Mouse (Mus musculus) layer of hippocampus, adult 9-11 months (tissue): ENCODE data around the gene Ccdc155.
"Not testable (repeated sequence)": the region's sequence is repeated elsewhere in the genome, so short reads cannot be mapped to it uniquely, and the experiment has no call there.

Source experiments
- DNase-seq: peaks from one replicate; pipeline ENCODE4 v3.0.0; 2022

Gene Ccdc155

DNA sequence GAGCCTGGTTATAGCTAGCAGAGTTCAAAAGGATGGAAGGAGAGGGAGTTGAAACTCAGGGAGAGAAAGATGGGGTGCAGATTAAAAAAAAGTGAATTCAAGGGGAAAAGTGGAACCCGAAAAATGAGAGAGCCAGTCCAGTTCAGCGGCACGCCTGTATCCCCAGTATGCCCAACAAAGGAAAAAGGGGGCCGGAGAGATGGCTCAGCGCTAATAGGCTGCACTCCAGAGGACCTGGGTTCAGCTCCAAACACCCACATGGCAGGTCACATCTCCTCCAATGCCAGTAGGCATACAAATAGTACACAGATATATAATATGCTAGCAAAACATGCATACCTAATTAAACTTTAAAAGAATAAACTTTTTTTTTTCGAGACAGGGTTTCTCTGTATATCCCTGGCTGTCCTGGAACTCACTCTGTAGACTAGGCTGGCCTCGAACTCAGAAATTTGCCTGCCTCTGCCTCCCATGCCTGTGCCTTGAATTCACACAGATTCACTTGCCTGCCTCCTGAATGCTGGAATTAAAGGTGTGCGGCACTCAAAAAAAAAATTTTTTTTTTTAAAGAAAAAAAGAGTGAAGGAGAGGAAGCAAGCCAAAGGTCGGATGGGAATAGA is 41.6 kb downstream of the Ccdc155 start:
- no peak for DNase-seq

DNA sequence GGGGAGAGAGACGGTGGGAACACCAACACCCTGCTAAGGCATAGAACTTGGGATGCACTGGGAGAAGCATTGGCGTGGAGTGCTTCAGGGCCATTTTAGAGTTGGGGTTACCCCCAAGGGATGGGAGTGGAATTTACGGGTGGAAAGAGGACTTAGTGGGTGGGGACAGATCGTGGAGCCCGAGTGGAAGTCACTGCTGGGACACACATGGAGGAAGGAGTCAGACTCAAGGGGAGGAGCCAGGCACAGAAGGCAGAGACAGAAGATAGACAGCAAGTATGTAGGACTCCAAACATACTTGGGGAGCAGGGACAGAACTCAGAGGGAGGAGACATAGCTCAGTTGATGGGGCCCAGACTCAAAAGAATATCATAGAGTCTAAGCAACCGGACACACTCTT is 42.1 kb downstream of the Ccdc155 start:
- peak; percentile 57 for DNase-seq

DNA sequence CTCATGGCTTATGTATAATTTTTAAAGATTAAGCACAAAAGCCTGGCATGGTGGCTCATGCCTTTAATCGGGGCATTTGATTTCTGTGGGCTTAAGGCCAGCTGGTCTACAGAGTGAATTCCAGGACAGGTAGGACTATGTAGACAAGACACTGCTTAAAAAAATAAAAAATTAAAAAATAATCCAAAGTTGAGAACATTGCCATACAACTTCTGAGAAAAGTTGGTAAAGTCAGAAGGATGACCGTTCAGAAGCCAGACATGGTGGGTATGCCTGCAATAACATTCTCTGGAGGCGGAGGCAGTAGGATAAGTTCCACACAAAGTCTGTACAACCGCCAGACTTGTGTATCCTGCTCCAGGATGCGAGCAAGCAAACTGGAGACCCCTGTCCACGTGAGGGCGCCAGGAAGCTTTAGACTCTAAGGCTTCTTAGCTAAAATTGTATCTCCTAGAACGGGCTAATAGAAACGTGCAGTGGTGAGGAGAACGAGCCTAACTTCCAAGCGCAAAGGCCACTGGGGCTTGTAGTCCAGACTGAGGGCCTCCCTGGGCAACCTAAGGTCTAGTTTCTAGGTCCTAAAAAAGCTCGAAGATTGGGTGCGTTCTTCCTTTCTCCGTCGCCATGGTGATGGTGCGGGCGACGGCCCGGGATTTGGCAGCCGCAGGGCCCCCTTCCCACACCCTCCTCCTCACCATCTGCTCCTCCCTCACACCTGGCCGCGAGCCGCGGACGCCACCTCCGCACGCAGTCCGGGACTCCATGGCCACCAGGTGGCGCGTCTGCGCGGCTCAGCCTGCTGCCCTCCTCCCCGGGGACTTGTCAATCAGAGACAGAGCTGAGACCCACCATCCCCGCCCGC is 42.8 kb downstream of the Ccdc155 start:
- peak; percentile 95 for DNase-seq

DNA sequence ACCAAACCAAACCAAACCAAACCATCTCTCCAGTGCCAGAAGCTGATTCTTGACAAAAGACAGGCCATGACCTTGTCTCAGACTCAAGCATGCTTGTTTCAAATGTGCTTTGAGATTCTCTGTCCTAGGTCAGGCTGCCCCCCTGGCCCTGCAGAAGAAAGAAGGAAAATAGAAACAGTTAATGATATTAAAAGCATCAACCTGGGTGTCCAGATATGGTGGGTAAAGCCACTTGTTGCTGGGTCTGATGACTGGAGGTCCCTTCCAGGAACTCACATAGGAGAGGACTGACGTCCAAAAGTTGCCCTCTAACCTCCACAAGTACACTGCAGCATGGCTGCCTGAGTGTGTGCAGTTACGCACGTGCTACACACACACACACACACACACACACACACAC is 43.8 kb downstream of the Ccdc155 start:
- no peak for DNase-seq

DNA sequence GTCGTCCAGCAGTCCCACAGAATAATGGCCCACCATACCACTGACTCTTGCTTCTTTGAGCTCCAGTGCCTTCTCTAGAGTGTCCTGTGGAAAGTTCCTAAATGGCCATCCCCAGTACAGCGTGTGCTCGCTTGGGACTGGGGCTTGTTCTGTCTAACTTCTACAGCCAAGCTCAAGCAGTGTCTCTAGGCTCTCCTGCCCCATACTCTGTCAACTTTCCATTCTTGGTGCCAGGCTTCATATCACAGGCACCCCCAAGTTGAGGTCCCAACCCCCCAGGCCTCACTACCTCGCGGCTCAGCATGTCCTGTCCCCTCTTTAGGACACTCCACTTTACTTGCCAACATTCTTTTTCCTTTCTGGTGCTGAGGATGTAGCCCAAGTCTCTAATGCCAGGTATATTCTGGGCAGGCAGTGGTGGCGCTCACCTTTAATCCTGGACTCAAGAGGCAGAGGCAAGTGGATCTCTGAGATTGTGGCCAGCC is 44.3 kb downstream of the Ccdc155 start:
- no peak for DNase-seq

DNA sequence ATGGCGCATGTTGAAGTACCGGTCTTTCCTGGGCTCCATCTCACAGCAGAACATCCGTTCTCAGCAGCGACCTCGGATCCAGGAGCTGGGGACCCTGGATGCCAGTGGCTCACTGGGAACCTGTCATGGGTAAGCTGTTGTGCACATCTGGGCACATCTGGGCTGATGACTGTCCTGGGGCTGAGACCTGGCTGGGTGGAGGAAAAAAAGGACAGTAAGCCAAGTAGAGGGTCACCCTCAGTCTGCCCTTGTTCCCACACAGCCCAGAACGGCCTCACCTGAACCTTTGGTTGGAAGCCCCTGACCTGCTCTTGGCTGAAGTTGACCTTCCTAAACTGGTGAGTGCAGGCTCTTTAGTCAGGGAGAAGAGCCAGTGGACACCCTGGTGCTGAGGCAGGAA is 45.7 kb downstream of the Ccdc155 start:
- DNase-seq, result no peak

DNA sequence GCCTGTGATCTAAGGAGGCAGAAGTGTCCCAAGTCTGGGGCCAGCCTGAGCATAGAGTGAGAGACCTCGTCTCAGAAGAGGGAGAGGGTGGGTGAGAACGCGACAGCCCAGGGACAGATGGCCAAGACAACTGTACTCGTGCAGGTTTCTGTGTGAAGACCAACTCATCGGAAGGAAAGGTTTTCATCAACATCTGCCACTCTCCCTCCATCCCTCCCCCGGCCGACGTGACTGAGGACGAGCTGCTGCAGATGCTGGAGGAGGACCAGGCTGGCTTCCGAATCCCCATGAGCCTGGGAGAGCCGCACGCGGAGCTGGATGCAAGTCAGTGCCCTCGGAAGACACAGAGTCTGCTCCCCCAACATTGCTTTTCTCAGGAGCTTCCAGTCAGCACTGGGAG is 47.2 kb downstream of the Ccdc155 start:
- no peak for DNase-seq

DNA sequence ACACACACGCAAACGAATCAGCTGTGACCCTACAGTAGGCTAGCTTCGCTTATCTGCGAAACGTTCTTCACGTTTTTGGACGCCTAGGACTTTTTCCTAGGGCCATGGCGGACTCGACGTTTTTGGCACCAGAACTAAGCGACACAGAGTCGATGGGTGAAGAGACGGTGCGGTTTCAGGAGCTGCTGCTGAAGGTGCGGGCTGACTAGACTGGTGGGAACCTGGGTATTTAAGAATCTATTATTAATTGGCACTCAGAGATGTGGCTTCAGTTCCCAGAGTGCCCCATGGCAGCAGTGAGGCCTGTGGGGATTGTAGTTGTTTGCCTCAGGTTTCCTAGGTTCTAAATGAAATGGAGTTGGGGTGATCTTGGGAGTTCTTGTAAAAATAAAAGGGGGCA is 48.5 kb downstream of the Ccdc155 start:
- no peak for DNase-seq

DNA sequence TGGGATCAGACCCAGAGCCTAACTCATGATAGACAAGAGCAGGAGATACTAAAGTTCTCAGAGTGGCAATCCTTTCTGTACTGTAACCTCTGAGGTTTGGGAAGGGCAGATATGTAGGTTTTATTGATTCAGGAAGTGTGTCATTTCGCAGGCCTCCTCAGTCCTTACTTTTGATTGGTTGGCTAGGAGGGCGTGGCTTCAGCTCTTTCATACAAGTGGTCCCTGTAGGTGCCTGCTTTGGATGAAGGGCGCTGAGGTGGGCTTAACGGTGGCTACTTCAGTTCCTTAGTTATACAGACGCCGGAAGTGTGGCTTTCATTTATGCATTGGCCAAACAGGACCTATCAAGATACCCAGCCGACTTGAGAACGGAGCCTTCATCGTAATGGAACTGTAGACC is 49.1 kb downstream of the Ccdc155 start:
- DNase-seq, result no peak

DNA sequence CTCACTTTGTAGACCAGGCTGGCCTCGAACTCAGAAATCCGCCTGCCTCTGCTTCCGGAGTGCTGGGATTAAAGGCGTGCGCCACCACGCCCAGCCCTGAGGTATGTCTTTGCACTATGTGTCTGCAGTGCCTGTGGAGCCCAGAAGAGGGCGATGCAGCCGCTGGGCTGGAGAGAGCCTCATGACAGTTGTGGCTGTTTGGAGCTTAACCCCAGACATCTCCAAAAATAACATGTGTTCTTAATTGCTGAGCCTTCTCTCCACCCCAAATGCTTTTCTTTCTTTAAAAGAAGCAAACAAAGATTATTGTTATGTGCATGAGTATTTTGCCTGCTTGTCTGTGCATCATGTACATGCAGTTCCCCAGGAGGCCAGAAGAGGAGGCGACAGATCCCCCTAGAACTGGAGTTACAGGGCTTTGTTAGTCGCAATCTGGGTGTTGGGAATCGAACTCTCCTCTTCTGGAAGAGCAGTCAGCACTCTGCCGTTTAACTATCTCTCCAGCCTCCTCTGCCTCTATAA is 49.6 kb downstream of the Ccdc155 start:
- DNase-seq, result peak; percentile 66

DNA sequence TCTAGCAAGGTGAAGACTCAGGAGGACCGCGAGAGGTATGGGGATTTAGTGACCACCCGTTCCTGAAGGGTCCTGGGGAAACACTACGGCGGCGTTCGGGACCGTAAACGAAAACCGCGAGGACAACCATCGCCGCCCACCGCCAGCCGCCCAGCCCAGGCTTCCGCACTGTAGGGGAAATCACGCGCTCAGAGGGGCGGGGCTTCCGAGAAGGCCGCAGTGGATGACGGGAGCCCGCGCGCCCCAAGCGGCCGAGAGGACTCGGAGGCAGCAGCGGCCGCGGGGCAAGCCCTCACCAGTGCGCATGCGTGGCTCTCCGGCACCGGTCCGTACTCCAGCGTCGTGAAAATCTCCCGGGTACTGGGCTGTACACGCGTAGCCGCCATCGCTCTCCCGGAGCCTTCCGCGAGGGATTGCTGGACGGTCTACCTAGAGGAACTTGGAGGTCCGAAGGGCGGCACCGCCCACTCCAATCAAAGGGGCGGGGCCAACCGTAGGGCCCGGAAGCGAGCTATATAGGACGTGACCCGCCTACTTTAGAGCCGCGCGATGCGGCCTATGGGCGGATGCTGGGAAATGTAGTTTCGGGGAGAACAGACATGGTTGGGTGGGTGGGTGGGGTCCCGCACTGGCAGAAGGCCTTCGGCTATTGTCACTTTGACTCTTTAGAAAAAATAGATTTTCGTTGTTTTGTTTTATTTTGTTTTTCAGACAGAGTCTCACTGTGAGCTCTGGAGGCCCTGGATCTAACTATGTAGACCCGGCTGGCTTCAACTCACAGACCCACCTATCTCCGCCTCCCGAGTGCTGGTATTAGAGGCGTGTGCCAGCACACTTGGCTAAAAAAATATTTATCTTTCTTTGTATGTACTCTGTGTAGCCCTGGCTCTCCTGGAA is 50.3 kb downstream of the Ccdc155 start, which contains the start of the genes Pih1d1 and Aldh16a1:
TSS of gene Pih1d1 (plus strand) at position 208 of the 897 bp plus-strand sequence.
TSS of gene Aldh16a1 (minus strand) at position 489 of the 897 bp plus-strand sequence.
- DNase-seq, result peak; percentile 97

DNA sequence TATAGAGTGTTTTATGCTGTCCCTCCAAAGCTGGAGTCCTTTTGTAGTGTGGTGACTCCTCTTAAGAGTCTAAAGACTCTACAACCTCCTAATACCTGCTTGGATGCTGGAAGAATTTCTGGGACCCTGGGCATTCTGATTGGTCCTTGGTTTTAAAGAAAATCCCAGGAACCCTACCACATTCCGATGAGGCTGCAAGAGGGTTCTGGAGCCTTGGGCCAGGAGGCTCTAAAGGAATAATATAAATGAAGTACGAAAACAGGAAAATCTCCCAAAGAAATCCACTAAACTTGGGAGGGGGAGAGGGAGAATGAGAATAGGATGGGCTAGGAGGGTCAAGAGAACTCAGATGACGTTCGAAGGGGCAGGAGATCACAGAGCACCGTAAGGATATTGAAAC is 51.1 kb downstream of the Ccdc155 start:
- DNase-seq, result no peak

DNA sequence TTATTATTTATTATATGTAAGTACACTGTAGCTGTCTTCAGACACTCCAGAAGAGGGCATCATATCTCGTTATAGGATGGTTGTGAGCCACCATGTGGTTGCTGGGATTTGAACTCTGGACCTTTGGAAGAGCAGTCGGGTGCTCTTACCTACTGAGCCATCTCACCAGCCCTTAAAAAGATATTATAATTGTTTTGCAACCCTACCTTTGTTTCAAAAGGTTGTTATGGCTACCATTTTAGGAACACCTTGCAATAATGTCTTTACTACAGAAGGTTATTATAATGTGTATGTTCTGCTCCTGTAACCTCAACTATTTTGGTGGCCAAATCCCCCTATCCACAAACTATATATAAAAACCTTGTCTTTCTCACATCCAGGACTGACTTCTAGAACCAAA is 51.6 kb downstream of the Ccdc155 start:
- DNase-seq, result not testable (repeated sequence)

DNA sequence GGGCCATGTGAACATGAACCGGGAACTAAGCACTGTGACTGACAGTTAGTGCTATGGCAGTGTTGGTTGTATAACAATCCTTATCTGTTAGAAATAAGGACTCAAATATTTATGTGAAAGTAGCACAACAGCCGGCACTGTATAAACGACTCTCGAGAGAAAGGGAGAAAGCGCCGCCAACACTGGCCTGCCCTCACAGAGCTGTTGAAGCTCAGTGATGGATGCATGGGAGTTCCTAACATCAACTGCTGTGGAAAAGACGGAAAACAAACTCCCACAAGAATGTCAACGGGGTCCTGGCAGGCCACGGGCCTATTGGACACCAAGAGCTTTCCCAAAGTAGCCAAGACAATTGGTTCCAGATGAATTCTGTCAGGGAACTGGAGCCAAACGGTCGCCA is 53.4 kb downstream of the Ccdc155 start:
- DNase-seq, result no peak

DNA sequence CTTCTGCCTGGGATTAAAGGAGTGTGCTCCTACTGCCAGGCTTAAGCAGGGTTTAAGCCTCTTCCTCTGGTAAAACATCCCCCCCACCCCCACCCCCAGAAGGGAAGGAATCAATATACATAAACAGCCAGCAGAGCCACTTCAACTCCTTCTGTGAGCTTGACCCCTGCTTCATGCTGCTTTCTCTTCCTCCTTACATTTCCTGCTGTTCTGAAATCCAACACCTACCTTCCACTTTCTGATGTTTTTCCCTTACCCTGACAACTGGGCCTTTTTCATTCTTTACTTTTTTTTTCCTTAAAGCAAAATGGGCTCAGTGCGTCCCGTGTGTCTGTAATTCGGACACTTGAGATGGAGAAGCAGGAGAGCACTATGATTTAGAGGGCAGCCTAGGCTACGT is 54.4 kb downstream of the Ccdc155 start:
- no peak for DNase-seq

DNA sequence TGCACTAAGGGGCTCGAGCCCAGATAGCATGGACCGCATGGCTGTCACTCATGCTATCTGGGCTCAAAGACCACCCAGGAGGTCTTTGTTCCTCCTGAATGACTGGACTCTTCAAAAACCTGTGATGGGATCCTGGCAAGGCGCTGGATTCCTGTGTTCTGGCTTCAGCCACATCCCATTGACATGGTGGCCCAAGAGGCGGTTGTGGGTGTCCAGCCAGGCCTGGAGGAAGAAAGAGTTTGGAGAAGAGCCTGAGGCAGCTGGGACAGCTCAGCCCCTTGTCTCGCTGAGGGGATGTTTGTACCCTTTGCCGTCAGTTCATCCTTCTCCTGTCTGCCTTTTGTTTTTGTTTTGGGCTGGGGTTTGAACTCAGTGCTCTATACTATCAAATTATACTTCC is 55.1 kb downstream of the Ccdc155 start:
- DNase-seq, result no peak

DNA sequence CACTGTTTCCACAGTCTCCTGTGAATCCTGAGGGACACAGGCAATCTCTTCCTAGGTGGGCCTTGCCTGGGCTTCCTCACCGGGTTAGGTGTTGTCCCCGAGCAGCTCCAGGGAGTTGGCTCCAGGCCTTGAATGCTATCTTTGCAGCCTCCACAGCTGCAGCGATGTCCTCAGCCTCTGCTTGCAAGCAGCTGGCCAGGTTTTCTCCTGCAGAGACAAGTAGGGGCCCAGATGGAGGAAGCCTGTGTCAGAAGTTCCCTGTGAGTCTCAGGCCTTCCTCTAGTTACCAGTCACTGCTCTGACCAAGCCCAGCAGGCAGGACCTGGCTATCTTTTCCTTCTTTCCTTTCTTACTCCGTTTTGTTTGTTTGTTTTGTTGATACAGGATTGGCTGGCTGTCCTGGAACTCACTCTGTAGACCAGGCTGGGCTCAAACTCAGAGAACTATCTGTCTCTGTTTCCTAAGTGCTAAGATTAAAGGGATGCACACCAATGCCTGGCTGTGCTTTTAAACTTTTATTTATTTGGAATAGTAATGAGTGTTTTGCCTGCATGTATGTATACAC is 56.1 kb downstream of the Ccdc155 start:
- no peak for DNase-seq

DNA sequence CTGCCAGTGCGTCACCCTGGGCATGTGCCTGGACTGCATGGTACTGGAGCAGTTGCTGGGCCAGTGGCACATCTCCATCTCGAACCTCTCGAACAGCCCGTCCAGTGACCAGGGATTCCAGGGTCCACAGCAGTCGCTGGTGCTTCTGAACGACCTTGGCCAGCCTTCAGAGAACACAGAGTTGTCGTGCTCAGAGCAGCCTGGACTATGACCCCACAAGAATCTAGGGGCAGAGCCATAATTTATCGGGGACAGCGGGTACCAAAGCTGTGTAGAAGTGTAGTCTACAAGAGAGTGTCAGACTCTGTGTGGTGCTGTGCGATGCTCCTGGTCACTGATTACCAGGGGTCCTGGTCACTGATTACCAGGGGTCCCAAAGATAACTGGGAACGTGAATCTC is 56.8 kb downstream of the Ccdc155 start:
- no peak for DNase-seq

DNA sequence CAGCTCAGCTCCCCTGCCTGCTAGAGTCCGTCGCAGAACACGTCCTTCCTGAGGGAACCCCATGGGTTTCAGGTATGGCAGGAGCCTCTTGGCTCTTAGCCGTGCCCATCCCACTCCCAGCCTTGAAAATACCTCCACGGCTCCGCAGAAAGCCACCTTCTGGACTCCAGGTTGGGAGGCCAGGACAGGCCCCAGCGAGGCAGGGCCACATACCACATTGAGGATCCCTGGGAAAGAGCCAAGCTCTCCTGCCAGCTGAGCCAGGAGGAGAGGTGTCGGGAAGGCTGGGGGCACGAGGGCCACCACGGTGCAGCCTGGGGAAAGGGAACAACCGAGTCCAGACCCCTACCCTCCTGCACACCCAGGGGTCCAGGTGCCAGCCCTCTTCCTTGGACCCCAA is 57.4 kb downstream of the Ccdc155 start:
- DNase-seq, result no peak

DNA sequence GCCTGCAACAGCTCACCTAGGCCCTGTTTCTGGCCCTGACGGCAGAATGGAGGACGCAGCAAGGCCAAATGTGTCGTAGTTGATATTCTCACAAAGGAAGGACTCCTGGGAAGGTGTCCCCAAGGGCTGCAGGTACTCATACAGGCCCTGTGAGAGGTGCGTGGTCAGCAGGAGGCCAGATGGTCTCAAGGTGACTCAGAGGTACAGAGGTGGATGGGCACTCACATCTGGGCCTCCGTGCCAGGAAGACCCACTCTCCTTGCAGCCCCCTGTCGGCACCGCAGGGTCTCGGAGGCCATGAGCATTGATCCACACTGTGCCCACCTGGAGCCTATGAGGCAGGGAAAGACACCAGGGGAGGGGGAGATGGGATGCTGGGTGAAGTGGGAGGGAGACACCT is 59.2 kb downstream of the Ccdc155 start:
- DNase-seq, result no peak

DNA sequence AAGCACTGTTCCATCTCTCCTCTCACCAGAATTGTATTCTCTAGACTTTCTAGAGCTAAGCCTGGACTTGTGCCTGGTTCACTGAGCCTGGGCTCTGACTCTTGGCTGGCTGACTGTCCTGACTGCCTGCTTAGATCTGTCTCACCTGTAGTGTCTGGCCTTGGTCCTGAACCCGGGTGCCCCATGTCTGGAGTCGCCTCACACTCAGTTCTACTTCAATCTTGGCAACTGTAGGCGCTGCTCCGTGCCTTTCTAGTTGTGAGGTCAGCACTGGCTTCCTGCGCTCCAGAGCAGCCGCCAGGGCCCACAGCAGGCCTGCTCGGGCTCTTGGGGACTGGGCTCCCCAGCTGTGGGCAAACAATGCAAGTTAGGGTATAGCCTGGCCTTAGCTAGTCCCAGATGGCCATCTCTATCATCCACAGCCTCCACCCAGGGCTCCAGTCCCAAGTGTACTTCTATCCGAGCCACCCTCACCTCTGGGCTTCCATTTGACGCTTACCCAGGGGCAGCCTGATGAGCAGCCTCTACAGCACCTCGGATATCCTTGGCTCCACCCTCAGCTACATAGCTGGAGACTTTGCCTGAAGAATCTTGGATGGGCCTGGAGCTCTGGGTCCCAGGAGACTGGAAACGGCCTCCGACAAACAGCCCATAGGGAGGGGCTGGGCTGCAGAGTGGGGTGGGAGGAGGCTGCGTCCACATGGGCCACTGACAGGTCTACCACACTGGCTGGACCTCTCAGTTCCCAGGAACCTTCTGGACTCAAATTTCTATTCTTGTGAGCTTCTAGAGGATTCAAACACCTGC is 60.1 kb downstream of the Ccdc155 start:
- DNase-seq, result no peak

DNA sequence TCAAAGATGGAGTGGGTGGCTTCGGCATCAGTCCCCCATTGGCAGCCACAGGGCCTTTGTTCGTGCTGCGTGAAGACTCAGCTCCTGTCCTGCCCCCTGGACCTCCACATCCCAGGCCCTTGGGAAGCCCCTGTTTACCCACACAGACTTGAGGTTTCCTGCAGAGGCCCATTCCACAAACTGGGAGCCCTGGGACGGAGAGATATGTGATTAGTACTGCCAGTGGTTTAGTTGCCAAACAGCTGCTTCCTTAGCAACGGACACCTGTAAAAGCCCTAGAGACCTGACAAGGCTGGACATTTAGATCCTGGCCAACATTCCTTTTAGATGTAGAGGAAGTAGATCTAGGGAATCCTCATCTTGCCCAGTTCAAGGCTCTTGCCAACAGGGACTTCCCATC is 62.8 kb downstream of the Ccdc155 start:
- no peak for DNase-seq
